Mouse (Mus musculus) lung, postnatal 0 days (tissue): ENCODE data around the gene Inip. TPM values are rescaled to one million over a fixed set of nuclear protein-coding genes. Genes with fewer than 3 reads are reported as not detected.

Experiments used
- ATAC-seq: fragments of 200-750 bp; cut with Nextera tagmentation; 2 replicates; pipeline ENCODE4 v1.8.0; 2017; ENCODE audit warnings: moderate library complexity
- DNase-seq: peaks from one replicate; pipeline ENCODE4 v3.0.0-alpha.2; 2016; ENCODE audit warnings: low spot score
- H3K27ac ChIP-seq: fragments of 300-500 bp; sonication (generic); 2 replicates; pipeline ENCODE4 v1.5.1; 2014; ENCODE audit warnings: antibody characterized with exemption, mild to moderate bottlenecking, low read length, mixed read lengths
- H3K27me3 ChIP-seq: fragments of 300-500 bp; sonication (generic); replicated peaks from 2 replicates; pipeline ENCODE4 v1.6.1; 2014; ENCODE audit warnings: low read length, mixed read lengths; ENCODE audit not compliant: insufficient read depth
- H3K36me3 ChIP-seq: fragments of 300-500 bp; sonication (generic); 2 replicates; pipeline ENCODE4 v1.6.1; 2014; ENCODE audit warnings: low read length, mixed read lengths; ENCODE audit not compliant: insufficient read depth
- H3K4me1 ChIP-seq: fragments of 300-500 bp; sonication (generic); 2 replicates; pipeline ENCODE4 v1.6.1; 2014; ENCODE audit warnings: antibody characterized with exemption, low read depth, low read length, mixed read lengths; ENCODE audit not compliant: insufficient read depth
- H3K4me2 ChIP-seq: fragments of 300-500 bp; sonication (generic); replicated peaks from 2 replicates; pipeline ENCODE4 v1.6.1; 2014; ENCODE audit warnings: low read depth, mild to moderate bottlenecking, low read length, moderate library complexity, mixed read lengths
- H3K4me3 ChIP-seq: fragments of 300-500 bp; sonication (generic); 2 replicates; pipeline ENCODE4 v1.5.1; 2014; ENCODE audit warnings: low read depth, low read length
- H3K9ac ChIP-seq: fragments of 300-500 bp; sonication (generic); replicated peaks from 2 replicates; pipeline ENCODE4 v1.6.1; 2014; ENCODE audit warnings: low read depth, mild to moderate bottlenecking
- H3K9me3 ChIP-seq: fragments of 300-500 bp; sonication (generic); 2 replicates; pipeline ENCODE4 v1.6.1; 2016; ENCODE audit warnings: low read length, mixed read lengths
- CTCF ChIP-seq: IDR thresholded peaks from 2 replicates; pipeline ENCODE4 v1.5.1; 2016; ENCODE audit warnings: antibody characterized with exemption, mild to moderate bottlenecking
- EP300 ChIP-seq: IDR thresholded peaks from 2 replicates; pipeline ENCODE4 v1.6.1; 2016; ENCODE audit warnings: antibody characterized with exemption, mild to moderate bottlenecking, control low read depth
- WGBS: fragments of 180-500 bp; shearing (Covaris S2); extraction: QIAGEN DNeasy Blood & Tissue Kit; methylation state at CpG from one replicate; pipeline ENCODE4 v1.1.7; 2014; 5-methylcytosine and 5-hydroxymethylcytosine counted together
- polyA plus RNA-seq: library from polyadenylated mRNA; unstranded; fragments of >200 nt; fragmentation: Nextera tagmentation; extraction: Ambion mirVana; gene quantifications from 2 replicates; pipeline ENCODE4 v1.2.1, GENCODE M21; 2015

The Inip gene
- polyA plus RNA-seq, 1 experiment from 2014 or later, result 26.8 TPM

DNA sequence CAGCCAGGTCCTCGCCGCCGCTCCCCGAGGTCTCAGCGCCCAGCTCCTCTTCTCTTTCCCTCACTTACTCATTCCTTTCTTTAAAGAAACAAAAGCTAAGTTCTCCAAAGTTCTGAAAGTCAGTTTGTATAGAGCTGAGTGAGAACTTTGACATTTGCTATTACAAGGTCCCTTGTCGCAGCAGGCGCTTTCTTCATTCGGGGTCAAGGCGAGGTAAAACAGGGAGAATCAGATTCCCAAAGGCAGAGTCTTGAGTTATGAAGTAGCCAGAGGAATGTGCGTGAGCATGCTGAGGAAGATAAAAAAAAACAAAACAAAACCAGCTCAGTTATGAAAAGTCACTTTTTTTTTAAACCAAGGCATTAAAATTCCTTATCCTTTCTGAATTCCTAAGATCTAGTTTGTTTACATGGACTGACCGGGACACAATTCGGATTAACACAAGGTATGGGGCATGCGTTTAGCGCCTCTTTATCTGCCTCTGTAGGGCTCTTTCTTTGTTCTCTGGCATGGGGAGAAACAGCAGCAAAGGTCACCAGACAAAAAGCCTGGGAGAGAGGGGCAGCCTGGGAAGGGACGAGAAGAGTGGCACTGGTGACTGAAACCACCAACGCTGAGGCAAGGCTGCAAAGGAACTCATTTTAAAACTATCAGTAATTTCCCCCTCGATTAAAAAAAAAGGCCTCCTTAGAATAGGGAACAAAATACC lies 29.1 kb downstream of the Inip start:
- Histone ChIP-seq H3K4me1 (no peaks in the 10 kb centered on the region), H3K4me2 (no peak overlapping the region), H3K9me3 (no peaks in the 10 kb centered on the region), H3K36me3 (peaks cover 6% of the 10 kb centered on the region; the same call in 1 of the 2 replicates), H3K27me3 (no peaks in the 10 kb centered on the region), H3K4me3 (no peak overlapping the region), H3K9ac (no peak overlapping the region), H3K27ac (0 out of 2 replicates have a peak overlapping the region, but pooled peaks have one; percentile 28)
- DNase-seq (no peak), ATAC-seq (no peak)
- TF ChIP-seq CTCF, result no peak
- TF ChIP-seq EP300, result 0 out of 2 replicates have a peak, but pooled peaks have one; percentile 16
- WGBS, result 61% methylated on average over 17 of the region's 17 CpGs

DNA sequence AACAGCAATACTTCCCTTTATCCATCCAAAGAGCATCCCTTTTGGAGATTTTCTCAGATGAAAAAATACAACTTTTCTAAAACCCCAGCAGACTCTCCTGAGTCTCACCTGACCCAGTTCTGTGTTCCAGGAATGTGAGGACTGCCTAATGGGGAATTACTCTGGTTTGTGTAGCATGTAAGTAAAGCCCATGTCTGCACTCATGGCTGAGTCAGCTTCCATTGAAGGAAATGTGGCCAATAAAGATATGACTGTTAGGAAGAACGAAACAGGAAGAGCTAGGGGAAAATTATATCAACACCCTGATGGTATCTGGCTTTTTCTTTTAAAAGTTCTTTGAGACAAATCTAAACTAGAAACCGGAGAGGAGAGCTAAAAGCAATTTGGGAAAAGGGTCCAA lies 33.7 kb downstream of the Inip start:
- no peak overlapping the region for H3K9ac ChIP-seq
- no peaks in the 10 kb centered on the region for H3K9me3 ChIP-seq
- no peaks in the 10 kb centered on the region for H3K27me3 ChIP-seq
- H3K4me2 ChIP-seq, result no peak overlapping the region
- peak; percentile 11; the same call in 1 of the 2 replicates for TF ChIP-seq CTCF
- 0 out of 2 replicates have a peak, but pooled peaks have one; percentile 28 for TF ChIP-seq EP300
- no peak for DNase-seq
- peaks cover 6% of the 10 kb centered on the region for H3K4me1 ChIP-seq
- WGBS, result 57% methylated on average over 2 of the region's 2 CpGs
- 0 out of 2 replicates have a peak overlapping the region, but pooled peaks have one; percentile 5 for H3K27ac ChIP-seq
- no peak for ATAC-seq
- H3K4me3 ChIP-seq, result no peak overlapping the region
- H3K36me3 ChIP-seq, result no peaks in the 10 kb centered on the region

- no peaks in the 10 kb centered on the region for H3K36me3 ChIP-seq
- peaks cover 9% of the 10 kb centered on the region for H3K4me1 ChIP-seq
- peak overlapping the region; percentile 28 for H3K4me2 ChIP-seq
- no peaks in the 10 kb centered on the region for H3K9me3 ChIP-seq
- H3K4me3 ChIP-seq, result no peak overlapping the region
- WGBS, result 12% methylated on average over 7 of the region's 7 CpGs
- peak; percentile 80 for ATAC-seq
- H3K27me3 ChIP-seq, result no peaks in the 10 kb centered on the region
- peak; percentile 89 for DNase-seq
- no peak overlapping the region for H3K9ac ChIP-seq
- TF ChIP-seq CTCF, result no peak
- peak; percentile 42 for TF ChIP-seq EP300
- H3K27ac ChIP-seq, result peak overlapping the region; percentile 71
Observed at GRCm38 (mm10) chr4:59765385-59766005, 35.9 kb downstream of the Inip start.

DNA sequence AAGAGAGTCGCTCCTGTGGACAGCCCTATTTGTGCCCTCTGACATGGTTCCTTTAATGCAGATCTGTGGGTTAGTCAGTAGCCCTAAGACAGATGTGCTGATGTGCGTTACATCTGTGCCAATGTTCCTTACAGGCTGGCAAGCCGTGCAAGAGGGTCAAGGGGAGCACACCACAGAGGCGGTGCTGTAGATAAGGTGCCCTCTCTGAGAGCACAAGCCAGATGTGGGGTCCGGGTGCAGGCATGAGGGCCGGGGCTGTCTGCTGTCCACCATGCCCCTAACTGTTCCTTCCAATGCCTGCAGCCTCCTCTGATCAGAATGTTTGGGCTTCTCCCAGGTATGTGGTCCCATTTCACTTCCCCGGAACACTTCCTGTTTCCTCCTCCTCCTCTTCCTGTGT lies 36.4 kb downstream of the Inip start:
- H3K36me3 ChIP-seq, result no peaks in the 10 kb centered on the region
- peaks cover 15% of the 10 kb centered on the region for H3K4me1 ChIP-seq
- peak overlapping the region; percentile 71 for H3K27ac ChIP-seq
- H3K4me2 ChIP-seq, result peak overlapping the region; percentile 28
- no peak overlapping the region for H3K9ac ChIP-seq
- ATAC-seq (0 out of 2 replicates have a peak, but pooled peaks have one; percentile 6), DNase-seq (no peak)
- WGBS, result 40% methylated on average over 7 of the region's 7 CpGs
- TF ChIP-seq CTCF, result no peak
- no peak for TF ChIP-seq EP300
- H3K27me3 ChIP-seq, result no peaks in the 10 kb centered on the region
- no peak overlapping the region for H3K4me3 ChIP-seq
- no peaks in the 10 kb centered on the region for H3K9me3 ChIP-seq

DNA sequence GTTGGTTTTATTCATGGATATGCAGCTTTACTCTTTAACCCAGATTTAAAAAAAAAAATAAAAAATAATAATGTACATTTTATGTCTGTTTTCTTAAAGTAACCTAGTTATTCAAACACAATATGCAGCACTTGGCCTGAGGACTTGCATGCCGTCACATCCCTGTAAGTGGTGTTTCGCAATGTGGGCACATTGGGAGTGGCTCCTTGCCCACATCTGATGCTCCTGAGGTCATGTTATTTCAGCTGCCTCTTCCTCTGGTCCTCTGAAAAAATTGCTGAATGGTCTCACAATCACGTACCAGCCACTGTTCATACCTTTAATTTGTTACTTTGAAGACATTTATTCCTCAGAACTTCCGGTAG lies 40.0 kb downstream of the Inip start:
- Histone ChIP-seq H3K27me3 (no peaks in the 10 kb centered on the region), H3K4me2 (no peak overlapping the region), H3K4me3 (no peak overlapping the region), H3K36me3 (no peaks in the 10 kb centered on the region), H3K4me1 (peaks cover 19% of the 10 kb centered on the region), H3K9me3 (no peaks in the 10 kb centered on the region), H3K9ac (no peak overlapping the region), H3K27ac (no peak overlapping the region)
- TF ChIP-seq EP300, result peak; percentile 63
- TF ChIP-seq CTCF, result no peak
- ATAC-seq, result peak; percentile 57
- peak; percentile 73 for DNase-seq
- 43% methylated on average over 4 of the region's 4 CpGs for WGBS

DNA sequence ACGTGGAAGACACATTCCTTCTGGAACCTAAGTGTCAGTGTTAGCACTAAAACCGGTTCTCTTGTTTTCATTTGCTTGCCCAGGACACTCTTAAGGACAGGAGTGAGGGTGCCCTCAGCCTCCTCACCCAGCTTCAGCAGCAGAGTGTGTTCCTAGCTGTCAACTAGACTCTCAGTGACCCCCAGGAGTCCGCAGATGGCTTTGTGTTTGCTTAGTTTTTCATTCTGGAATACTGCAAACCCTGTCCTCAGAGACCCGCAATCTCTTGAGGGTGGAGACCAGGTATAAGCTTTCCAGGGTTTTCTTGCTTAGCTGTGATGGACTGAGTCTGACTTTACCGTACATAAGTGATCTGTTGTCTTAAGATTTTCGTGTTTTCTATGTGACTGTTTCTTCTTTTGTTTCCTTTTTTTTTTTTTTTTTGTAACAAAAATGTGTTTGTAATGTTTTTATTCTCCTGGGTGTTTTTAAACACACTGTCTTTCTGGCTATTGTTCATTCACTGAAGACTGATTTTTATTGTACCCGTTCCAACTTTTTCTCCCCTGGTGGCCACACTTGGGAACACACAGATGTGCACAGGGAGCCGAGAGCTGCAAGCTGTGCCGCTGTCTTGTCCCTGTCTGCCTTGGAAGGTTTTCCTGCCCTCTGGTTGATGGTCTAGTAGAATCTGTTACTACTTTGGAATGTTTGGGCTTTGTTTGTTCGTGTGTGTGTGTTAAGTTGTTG lies 40.6 kb downstream of the Inip start:
- WGBS, result 23% methylated on average over 10 of the region's 10 CpGs
- H3K36me3 ChIP-seq, result no peaks in the 10 kb centered on the region
- H3K4me1 ChIP-seq, result peaks cover 19% of the 10 kb centered on the region
- TF ChIP-seq EP300, result no peak
- peak; percentile 77 for TF ChIP-seq CTCF
- no peak overlapping the region for H3K4me3 ChIP-seq
- no peaks in the 10 kb centered on the region for H3K27me3 ChIP-seq
- ATAC-seq (peak; percentile 38), DNase-seq (peak; percentile 65)
- H3K9me3 ChIP-seq, result no peaks in the 10 kb centered on the region
- no peak overlapping the region for H3K9ac ChIP-seq
- peak overlapping the region; percentile 71 for H3K27ac ChIP-seq
- H3K4me2 ChIP-seq, result 0 out of 2 replicates have a peak overlapping the region, but pooled peaks have one; percentile 6
